Mouse (Mus musculus) heart, embryonic 16.5 days (tissue): ENCODE measurements at regions not wholly inside any gene's neighbourhood (a gene's known extent, or its start where the extent isn't known, plus 50 kb on each side); places are given as distances from the start of the nearest gene placed in this dataset.
"Not testable (repeated sequence)": the region's sequence is repeated elsewhere in the genome, so short reads cannot be mapped to it uniquely, and the experiment has no call there.

Source experiments
- ATAC-seq: fragments of 200-750 bp; cut with Nextera tagmentation; replicated peaks from 2 replicates; pipeline ENCODE4 v1.8.0; 2017; ENCODE audit warnings: moderate number of reproducible peaks; ENCODE audit not compliant: insufficient read depth, low FRiP score; ENCODE audit errors: extremely low read depth
- H3K27ac ChIP-seq: fragments of 300-500 bp; sonication (generic); 2 replicates; pipeline ENCODE4 v1.5.1; 2014; ENCODE audit warnings: mild to moderate bottlenecking, low read length, control low read depth, moderate library complexity
- H3K27me3 ChIP-seq: fragments of 300-500 bp; sonication (generic); 2 replicates; pipeline ENCODE4 v1.6.1; 2014; ENCODE audit warnings: low read length, mixed read lengths; ENCODE audit not compliant: control insufficient read depth, insufficient read depth
- H3K36me3 ChIP-seq: fragments of 300-500 bp; sonication (generic); 2 replicates; pipeline ENCODE4 v1.6.1; 2014; ENCODE audit not compliant: control insufficient read depth, insufficient read depth
- H3K4me1 ChIP-seq: fragments of 300-500 bp; sonication (generic); 2 replicates; pipeline ENCODE4 v1.6.1; 2014; ENCODE audit warnings: low read length, mixed read lengths; ENCODE audit not compliant: control insufficient read depth, insufficient read depth
- H3K4me2 ChIP-seq: fragments of 300-500 bp; sonication (generic); 2 replicates; pipeline ENCODE4 v1.6.1; 2014; ENCODE audit warnings: low read depth, mild to moderate bottlenecking, control low read depth, low read length
- H3K4me3 ChIP-seq: fragments of 300-500 bp; sonication (generic); 2 replicates; pipeline ENCODE4 v1.5.1; 2014; ENCODE audit warnings: mild to moderate bottlenecking, control low read depth, low read length
- H3K9ac ChIP-seq: fragments of 300-500 bp; sonication (generic); 2 replicates; pipeline ENCODE4 v1.6.1; 2014; ENCODE audit warnings: low read length, control low read depth
- H3K9me3 ChIP-seq: fragments of 300-500 bp; sonication (generic); replicated peaks from 2 replicates; pipeline ENCODE4 v1.6.1; 2016; ENCODE audit warnings: low read length; ENCODE audit not compliant: control insufficient read depth
- WGBS: fragments of 180-500 bp; shearing (Covaris S2); extraction: QIAGEN DNeasy Blood & Tissue Kit; methylation state at CpG from one replicate; pipeline ENCODE4 v1.1.7; 2014; 5-methylcytosine and 5-hydroxymethylcytosine counted together

DNA sequence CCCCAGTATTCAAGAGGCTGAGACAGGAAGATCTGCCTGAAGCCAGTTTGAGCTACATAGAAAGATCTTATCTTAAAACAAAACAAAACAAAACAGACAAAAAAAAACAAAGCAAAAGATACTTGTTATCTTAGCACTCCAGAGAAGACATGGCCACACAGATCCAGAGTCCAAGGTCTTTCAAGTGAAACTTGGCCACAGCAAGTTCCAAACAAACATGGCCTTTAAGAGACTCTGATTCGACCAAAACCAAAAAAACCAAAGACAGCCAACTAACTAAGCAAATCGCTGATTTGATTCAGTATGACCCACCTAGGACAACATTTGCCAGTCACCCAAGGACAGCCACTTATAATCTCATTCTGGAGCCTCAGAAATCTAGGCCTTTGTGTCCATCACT, 69.8 kb upstream of the Tbl1xr1 start:
- H3K9ac ChIP-seq: no peak overlapping the region
- H3K9me3 ChIP-seq: no peaks in the 10 kb centered on the region
- H3K27me3 ChIP-seq: no peaks in the 10 kb centered on the region
- H3K36me3 ChIP-seq: no peaks in the 10 kb centered on the region
- peaks cover 10% of the 10 kb centered on the region for H3K4me1 ChIP-seq
- no peak overlapping the region for H3K4me3 ChIP-seq
- no peak for ATAC-seq
- H3K27ac ChIP-seq: peak overlapping the region; percentile 30; the same call in 1 of the 2 replicates
- WGBS: 81% methylated on average over 2 of the region's 2 CpGs
- H3K4me2 ChIP-seq: no peak overlapping the region

DNA sequence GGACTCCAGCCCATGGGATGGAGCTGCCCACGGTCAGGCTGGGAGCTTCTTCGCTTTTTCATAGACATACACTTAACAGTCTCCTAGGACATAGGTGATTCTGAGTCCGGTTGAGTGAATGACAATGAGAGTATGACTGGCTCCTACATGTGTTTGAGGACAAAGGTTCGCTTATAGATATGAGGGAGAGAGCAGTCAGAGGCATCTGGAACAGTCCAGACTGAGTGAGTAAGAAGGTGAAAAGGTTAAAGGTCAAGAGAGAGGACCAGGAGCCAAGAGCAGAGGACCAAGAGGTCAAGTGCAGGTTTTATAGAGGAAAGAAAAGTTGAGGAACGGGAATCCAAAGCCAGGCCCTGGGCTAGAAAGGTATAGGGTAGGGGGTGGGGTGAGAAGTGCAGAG, 68.7 kb upstream of the Tbl1xr1 start:
- Histone ChIP-seq H3K4me3 (no peak overlapping the region), H3K4me2 (no peak overlapping the region), H3K36me3 (no peaks in the 10 kb centered on the region), H3K9me3 (no peaks in the 10 kb centered on the region), H3K27me3 (no peaks in the 10 kb centered on the region), H3K27ac (no peak overlapping the region), H3K9ac (no peak overlapping the region), H3K4me1 (peaks cover 10% of the 10 kb centered on the region)
- no peak for ATAC-seq
- 85% methylated on average over 5 of the region's 5 CpGs for WGBS

DNA sequence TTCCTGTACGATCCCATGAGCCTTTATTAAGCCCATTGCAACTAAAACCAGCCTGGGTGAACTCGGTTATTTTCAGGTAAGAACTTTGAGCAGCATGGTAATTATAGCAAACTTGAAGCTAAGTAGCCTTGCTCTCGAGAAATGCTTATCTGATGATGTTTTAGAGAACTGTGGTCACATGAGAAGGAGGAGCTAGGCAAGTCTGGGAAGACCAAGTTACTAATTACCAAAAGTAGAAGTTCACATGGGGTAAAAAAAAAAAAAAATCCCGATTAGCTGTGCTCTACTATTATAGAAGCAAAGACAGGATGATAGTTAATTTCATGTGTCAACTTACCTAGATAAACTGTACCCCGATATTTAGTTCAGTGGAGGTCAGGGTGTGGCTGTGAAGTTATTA, 68.0 kb upstream of the Tbl1xr1 start:
- Histone ChIP-seq H3K9me3 (no peaks in the 10 kb centered on the region), H3K4me2 (no peak overlapping the region), H3K27me3 (no peaks in the 10 kb centered on the region), H3K4me1 (peaks cover 10% of the 10 kb centered on the region), H3K9ac (no peak overlapping the region), H3K4me3 (no peak overlapping the region), H3K36me3 (no peaks in the 10 kb centered on the region), H3K27ac (no peak overlapping the region)
- no peak for ATAC-seq
- WGBS: 70% methylated on average over 5 of the region's 5 CpGs

DNA sequence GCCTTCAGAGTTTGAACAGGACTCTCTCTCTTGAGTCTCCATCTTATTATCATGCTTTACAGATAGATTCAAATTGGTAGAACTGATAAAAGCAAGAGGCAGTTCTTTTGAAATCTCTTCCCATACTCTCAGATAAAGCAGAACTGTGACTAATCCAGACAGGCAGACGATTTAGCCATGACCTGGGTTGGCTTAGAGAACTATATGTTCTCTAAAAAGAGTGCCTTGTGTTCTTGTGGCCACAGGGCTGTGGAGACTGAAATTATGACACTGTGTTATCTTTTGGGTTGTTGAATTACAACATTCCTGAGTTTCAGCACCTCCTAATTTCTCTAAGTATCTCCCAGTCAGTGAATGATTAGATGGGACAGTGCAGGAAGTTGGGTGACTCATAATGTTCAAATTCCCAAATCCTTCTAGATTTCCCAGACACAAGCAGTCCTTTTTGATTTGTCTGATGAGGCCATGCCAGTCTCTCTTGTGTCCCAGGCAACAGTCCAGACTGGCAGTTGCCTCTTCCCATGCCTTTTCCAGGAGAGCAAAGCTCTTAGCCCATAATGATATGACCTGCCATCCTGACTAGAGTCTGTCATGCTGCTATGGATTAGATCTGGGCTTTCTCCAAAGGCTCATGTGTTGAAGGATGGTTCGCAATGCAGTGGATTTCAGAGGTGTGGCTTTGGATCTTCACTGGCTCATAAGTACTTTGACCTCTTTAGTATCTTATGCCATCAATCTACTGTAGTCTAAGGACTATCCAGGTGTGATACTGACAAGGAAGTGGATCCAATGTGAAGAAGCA, 66.4 kb upstream of the Tbl1xr1 start:
- no peak for ATAC-seq
- 37% methylated on average over 2 of the region's 2 CpGs for WGBS

DNA sequence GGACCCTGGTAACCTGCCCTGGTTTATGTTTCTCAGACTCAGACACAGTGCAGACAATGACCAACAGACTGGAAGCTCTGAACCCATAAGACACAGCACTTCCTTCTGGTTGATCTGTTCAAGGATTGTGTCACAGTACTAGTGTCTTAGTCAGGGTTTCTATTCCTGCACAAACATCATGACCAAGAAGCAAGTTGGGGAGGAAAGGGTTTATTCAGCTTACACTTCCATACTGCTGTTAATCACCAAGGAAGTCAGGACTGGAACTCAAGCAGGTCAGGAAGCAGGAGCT, 65.8 kb upstream of the Tbl1xr1 start:
- ATAC-seq, H3K27me3 ChIP-seq, H3K4me3 ChIP-seq: not testable (repeated sequence)

More for the DNA sequence above, 66.4 kb upstream of the Tbl1xr1 start:
- Histone ChIP-seq H3K27me3 (no peaks in the 10 kb centered on the region), H3K27ac (no peak overlapping the region), H3K9ac (no peak overlapping the region), H3K4me3 (no peak overlapping the region), H3K4me1 (peaks cover 10% of the 10 kb centered on the region), H3K36me3 (no peaks in the 10 kb centered on the region), H3K4me2 (no peak overlapping the region), H3K9me3 (no peaks in the 10 kb centered on the region)

DNA sequence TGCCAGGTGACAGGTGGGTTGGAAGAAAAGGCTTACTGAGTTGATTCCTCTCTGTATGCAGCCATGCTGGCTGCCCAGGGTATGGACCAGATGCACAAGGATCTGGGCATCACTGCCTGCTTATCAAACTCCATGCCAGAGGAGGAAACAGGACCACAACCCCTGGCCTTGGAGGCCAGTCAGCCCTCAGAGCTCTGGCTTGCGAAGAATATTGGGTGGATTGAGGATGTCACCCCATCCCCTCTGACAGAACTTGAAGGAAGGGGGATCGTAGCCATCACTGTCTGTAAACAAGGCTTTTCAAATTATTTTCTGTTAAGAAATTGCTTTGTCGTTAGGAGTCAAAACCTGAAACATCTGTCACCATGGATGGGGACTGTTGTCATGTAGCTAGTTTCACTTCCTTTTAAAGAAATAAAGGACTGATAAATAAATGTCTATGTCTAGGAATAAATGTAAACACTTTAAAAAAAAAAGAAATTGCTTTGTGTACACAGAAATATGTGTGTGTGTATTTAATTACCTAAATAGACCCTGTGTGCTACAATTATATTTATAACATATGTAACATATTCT, 55.0 kb upstream of the Tbl1xr1 start:
- Histone ChIP-seq H3K27me3 (no peaks in the 10 kb centered on the region), H3K9ac (no peak overlapping the region), H3K4me1 (peaks cover 12% of the 10 kb centered on the region), H3K36me3 (no peaks in the 10 kb centered on the region), H3K27ac (no peak overlapping the region), H3K4me3 (no peak overlapping the region), H3K4me2 (no peak overlapping the region), H3K9me3 (no peaks in the 10 kb centered on the region)
- no peak for ATAC-seq
- 79% methylated on average over 3 of the region's 3 CpGs for WGBS

More for the DNA sequence above, 65.8 kb upstream of the Tbl1xr1 start:
- H3K4me1 ChIP-seq: peaks cover 10% of the 10 kb centered on the region
- H3K36me3 ChIP-seq, H3K4me2 ChIP-seq, H3K9me3 ChIP-seq, H3K27ac ChIP-seq, H3K9ac ChIP-seq: not testable (repeated sequence)

DNA sequence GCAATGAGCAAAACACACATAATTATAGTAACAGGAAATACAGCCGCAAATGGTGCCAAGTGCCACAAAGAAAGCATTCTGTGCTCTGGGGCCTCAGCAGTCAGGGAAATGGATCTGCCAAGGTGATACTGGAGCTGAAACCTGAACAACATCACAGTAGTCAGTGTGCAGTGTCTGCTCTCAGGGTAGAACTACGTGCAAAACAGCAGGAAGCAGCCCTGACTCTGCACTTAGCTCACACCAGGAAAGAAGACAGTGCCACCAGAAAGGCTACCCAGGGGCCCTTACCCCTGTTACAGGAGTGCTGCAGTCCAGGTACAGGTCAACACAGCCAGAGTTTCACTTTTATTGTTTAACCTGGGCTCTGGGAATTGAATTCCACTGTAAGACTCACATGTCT, 54.0 kb upstream of the Tbl1xr1 start:
- H3K9ac ChIP-seq: no peak overlapping the region
- no peak overlapping the region for H3K27ac ChIP-seq
- 51% methylated on average over 2 of the region's 2 CpGs for WGBS
- ATAC-seq: no peak
- no peaks in the 10 kb centered on the region for H3K36me3 ChIP-seq
- no peak overlapping the region for H3K4me3 ChIP-seq
- no peaks in the 10 kb centered on the region for H3K27me3 ChIP-seq
- H3K9me3 ChIP-seq: no peaks in the 10 kb centered on the region
- H3K4me2 ChIP-seq: no peak overlapping the region
- peaks cover 12% of the 10 kb centered on the region for H3K4me1 ChIP-seq

DNA sequence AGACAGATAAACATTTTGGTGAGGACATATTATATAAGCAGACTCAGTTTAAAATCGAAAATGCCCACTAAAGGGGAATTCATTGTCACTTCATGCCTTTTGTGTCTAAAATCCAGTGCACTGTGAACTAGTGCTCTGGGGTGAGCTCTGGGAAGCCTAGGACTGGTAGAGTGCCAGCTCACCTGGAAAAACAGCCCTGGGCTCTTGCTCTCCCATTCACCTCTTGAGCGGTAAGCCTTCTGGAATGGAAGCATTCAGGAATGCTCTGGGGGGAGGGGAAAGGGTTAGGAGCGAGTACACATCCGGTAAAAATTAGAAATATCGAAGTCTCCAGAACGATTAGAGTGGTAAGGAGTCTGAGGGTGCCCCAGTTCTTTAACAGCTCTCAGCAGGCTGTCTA, 53.4 kb upstream of the Tbl1xr1 start:
- ATAC-seq: no peak
- no peak overlapping the region for H3K9ac ChIP-seq
- H3K9me3 ChIP-seq: no peaks in the 10 kb centered on the region
- no peaks in the 10 kb centered on the region for H3K27me3 ChIP-seq
- no peak overlapping the region for H3K4me3 ChIP-seq
- peaks cover 12% of the 10 kb centered on the region for H3K4me1 ChIP-seq
- H3K36me3 ChIP-seq: no peaks in the 10 kb centered on the region
- no peak overlapping the region for H3K4me2 ChIP-seq
- H3K27ac ChIP-seq: no peak overlapping the region
- WGBS: 62% methylated on average over 6 of the region's 6 CpGs

DNA sequence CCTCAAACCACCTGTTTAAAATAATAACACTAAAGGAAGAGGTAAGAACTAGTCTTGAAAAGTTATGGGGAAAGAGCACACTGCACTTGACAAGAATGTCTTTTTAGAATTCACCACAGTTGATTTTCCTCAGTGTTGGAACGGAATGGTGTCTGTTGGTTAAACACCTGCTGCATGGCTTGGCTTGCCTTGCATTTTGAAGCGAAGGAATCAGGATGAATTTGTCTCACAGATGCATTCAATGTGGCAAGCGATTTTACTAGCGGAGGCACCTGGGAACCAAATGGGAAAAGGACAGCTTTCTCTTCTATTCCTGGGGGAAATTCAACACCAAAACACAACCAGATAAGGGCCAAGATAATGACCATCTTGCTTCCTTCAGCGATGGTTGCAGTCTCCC, 52.9 kb upstream of the Tbl1xr1 start:
- H3K9me3 ChIP-seq: no peaks in the 10 kb centered on the region
- H3K9ac ChIP-seq: no peak overlapping the region
- H3K36me3 ChIP-seq: no peaks in the 10 kb centered on the region
- no peak overlapping the region for H3K4me3 ChIP-seq
- WGBS: 60% methylated on average over 5 of the region's 5 CpGs
- no peak for ATAC-seq
- H3K4me2 ChIP-seq: no peak overlapping the region
- no peaks in the 10 kb centered on the region for H3K27me3 ChIP-seq
- H3K27ac ChIP-seq: no peak overlapping the region
- H3K4me1 ChIP-seq: peaks cover 12% of the 10 kb centered on the region
